Mouse (Mus musculus): ENCODE data around the gene Pcdh8. TPM values are rescaled to one million over a fixed set of nuclear protein-coding genes. Genes with fewer than 3 reads are reported as not detected.

Pcdh8 gene
- polyA plus RNA-seq, 1 experiment from 2014 or later = 0.40 TPM

DNA sequence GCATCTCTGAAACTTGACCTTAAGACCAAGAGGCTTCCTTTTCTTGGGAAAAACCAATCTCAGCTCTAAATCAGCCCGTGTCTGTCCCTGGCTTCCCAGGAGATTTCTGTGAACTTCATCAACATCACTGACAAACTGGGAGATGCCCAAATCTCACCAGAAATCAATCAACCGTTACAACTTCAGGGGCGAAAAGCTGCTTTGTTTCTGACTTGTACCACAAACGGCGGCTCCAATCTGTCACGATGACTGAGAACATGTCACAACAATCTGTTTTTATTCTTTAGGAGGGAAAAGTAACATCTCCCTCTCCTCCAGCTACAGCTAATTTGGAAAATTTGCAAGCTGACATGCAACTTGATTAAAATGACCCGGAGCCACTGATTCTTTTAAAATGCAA is 48.9 kb downstream of the Pcdh8 start:
- Histone ChIP-seq H3K4me3 (ENCODE audit: low read depth, low read length) (no peak overlapping the region), H3K27me3 (replicated peaks; ENCODE audit: control insufficient read depth, insufficient read depth, low read length) (no peaks in the 10 kb centered on the region), H3K9me3 (ENCODE audit: control insufficient read depth) (no peaks in the 10 kb centered on the region), H3K4me1 (replicated peaks; ENCODE audit: control insufficient read depth, insufficient read depth, low read length) (no peaks in the 10 kb centered on the region), H3K27ac (ENCODE audit: low read depth, low read length) (no peak overlapping the region), H3K9ac (ENCODE audit: low read depth, low read length) (no peak overlapping the region), H3K4me2 (replicated peaks; ENCODE audit: low read depth) (no peak overlapping the region), H3K36me3 (ENCODE audit: control insufficient read depth, insufficient read depth) (no peaks in the 10 kb centered on the region)
- ATAC-seq = no peak
- no peak for TF ChIP-seq CTCF (IDR thresholded peaks at IDR 0.05; ENCODE audit: low read depth)
- WGBS = 82% methylated on average over 7 of the region's 7 CpGs

MicroRNAs within 50 kb of the gene (microRNA counts, 519-probe panel; counts per million panel counts)
- microRNA mmu-miR-759 = not detected

Small RNAs within 50 kb of the gene (microRNA-seq; reads per million reads assigned to microRNA genes)
- gene Mir759 = not detected

Other genes with a start within 250 kb of the Pcdh8 start
- gene Sugt1, start 183.6 kb downstream of the Pcdh8 start, polyA plus RNA-seq (2015; fragmentation: Nextera tagmentation; extraction: Ambion mirVana) = 81.3 and 83.2 TPM in 2 replicates
- gene Cnmd, start 109.1 kb downstream of the Pcdh8 start, polyA plus RNA-seq (2015; fragmentation: Nextera tagmentation; extraction: Ambion mirVana) = 0.18 TPM in 1 of 2 replicates, not detected in the other
- gene Olfm4, start 212.8 kb upstream of the Pcdh8 start, polyA plus RNA-seq (2015; fragmentation: Nextera tagmentation; extraction: Ambion mirVana) = 38.3 and 44.0 TPM in 2 replicates

All from intestine, postnatal 0 days (tissue).